Mouse (Mus musculus): ENCODE measurements around the gene Znrf2.
"Not testable (repeated sequence)": the region's sequence is repeated elsewhere in the genome, so short reads cannot be mapped to it uniquely, and the experiment has no call there.

Znrf2 gene

GRCm38 (mm10) chr6:54809531-54810313, 7.0 kb upstream of the Znrf2 start:
- no peak for DNase-seq (ENCODE audit: low spot score in 2 of 2)

DNA sequence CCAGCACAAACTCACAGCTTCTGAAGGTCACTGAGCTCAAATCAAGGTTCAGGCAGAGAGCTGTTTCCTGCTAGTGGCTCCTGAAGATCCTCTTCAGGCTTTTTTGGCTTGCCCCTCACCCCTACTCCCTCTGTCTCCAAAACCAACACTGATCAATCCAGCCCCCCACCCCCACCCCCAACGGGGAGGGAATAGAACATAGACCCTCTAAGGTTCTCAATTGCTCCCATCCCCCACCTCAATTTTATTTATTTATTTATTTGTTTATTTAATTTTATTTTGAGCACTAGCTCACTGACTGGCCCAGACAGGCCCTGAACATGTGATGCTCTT, 6.4 kb upstream of the Znrf2 start:
- no peak for DNase-seq (ENCODE audit: low spot score in 2 of 2)

- no peak for DNase-seq (ENCODE audit: low spot score in 2 of 2)
Observed at GRCm38 (mm10) chr6:54811546-54812250, 5.0 kb upstream of the Znrf2 start.

DNA sequence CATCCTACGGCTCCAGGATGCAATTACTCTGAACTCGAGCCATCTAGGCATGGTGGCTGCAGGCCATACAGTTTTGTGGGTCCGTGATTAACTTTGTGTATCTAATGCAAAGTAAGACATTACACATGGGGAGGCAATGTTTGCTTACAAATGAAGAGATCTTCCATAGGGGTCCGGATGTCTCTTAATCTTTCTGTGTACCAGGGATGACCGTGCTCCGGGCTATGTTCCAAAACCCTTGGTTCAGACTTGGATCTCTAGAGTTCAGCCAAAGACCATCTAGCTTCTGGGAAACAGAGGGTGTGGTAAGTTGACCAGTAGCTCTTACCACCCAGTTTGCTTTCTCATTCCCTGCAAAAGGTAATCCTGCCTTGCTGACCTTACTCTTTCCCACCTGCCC, 4.4 kb upstream of the Znrf2 start:
- no peak for DNase-seq (ENCODE audit: low spot score in 2 of 2)

DNA sequence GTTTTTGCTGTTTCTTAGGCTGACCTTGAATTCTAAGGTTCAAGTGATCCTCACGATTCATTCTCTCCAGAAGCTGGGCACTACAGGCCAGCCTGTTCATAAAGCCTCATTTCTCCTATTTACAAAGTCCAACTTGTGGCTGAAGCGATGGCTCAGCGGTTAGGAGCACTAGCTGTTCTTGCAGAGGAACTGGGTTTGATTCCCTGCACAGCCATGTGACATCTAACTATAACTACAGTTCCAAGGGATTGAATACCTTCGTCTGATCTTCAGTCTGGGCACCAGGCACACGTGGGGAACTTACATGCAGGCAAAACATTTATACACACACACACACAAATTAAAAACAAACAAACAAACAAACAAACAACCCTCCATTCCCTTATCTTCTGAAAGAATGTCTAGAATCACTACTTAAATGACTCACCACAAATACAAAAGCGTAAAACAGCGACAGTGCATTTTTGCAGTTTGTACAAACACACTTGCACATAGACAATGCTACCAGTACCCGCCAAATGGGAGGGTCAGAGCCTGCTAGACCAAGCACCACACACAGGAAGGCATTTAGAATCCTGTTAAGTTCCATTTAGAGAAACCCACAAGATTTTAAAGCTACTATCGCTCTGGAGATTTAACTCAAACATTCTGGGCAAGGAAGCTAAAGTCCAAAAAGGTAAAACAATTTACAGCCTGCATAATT, 1.1 kb upstream of the Znrf2 start:
- DNase-seq (ENCODE audit: low spot score in 2 of 2) = no peak

- DNase-seq (ENCODE audit: low spot score in 2 of 2) = peak; percentile 19 to 42
Observed at GRCm38 (mm10) chr6:54817266-54817767, 601 bp downstream of the Znrf2 start.

GRCm38 (mm10) chr6:54818389-54818788, 1.7 kb downstream of the Znrf2 start:
- DNase-seq (ENCODE audit: low spot score in 2 of 2) = no peak

GRCm38 (mm10) chr6:54819272-54819671, 2.6 kb downstream of the Znrf2 start:
- DNase-seq (ENCODE audit: low spot score in 2 of 2) = no peak

- DNase-seq (ENCODE audit: low spot score in 2 of 2) = no peak
Observed at GRCm38 (mm10) chr6:54819746-54820145, 3.0 kb downstream of the Znrf2 start.

DNA sequence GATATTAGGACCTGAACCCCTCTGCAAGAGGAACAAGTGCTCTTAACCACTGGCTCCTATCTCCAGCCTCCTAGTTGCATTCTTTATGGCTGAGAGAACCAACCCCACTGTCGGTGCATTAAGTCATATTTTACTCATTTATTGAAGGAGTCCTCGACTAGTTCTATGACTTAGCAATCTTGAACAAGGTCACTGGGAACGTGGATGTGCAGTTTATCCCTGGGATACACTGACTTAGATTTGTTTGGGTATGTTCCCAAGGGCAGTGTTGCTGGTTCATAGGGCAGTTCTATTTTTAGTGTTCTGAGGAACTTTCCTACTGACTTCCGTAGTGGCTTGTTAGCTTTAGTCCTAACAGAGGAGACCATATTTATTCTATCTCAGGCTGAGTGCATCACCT, 5.6 kb downstream of the Znrf2 start:
- DNase-seq (ENCODE audit: low spot score in 2 of 2) = no peak

GRCm38 (mm10) chr6:54824561-54824960, 7.8 kb downstream of the Znrf2 start:
- DNase-seq (ENCODE audit: low spot score in 2 of 2) = not testable (repeated sequence)

GRCm38 (mm10) chr6:54827481-54827880, 10.8 kb downstream of the Znrf2 start:
- DNase-seq (ENCODE audit: low spot score in 2 of 2) = no peak

- DNase-seq (ENCODE audit: low spot score in 2 of 2) = no peak
Observed at GRCm38 (mm10) chr6:54828274-54828673, 11.6 kb downstream of the Znrf2 start.

DNA sequence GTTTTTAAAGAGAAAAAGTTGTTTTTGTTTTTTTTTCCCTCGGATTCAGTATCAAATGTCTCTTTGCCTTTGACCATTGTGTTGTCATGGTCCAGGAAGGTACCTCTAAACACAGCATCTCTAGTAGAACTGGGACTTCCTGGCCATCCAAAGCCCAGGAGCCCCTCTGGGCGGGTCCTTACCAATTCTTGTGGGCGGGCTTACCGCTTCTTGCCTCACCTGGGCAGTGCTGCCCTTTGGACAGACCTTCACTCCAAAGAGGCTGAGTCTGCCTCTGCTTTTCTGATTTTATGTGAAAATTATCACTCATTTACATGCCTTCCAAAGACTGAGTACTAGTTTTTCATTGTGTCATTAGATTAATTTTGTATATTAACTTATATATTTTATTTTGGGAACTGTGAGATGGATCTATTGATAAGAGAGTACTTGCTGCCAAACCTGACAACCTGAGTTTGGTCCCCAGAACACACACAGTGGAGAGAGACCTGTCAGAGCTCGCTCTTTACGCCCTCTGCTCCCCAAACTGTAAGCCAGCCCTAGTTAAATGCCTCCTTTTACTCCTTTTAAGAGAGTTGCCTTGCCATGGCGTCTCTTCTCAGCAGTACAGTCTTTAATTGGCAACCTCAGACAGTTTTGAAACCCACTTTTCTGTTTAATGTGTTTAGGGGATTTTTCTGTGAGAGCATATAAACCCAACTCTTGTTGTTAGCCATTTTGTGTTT, 13.5 kb downstream of the Znrf2 start:
- DNase-seq (ENCODE audit: low spot score in 2 of 2) = no peak

DNA sequence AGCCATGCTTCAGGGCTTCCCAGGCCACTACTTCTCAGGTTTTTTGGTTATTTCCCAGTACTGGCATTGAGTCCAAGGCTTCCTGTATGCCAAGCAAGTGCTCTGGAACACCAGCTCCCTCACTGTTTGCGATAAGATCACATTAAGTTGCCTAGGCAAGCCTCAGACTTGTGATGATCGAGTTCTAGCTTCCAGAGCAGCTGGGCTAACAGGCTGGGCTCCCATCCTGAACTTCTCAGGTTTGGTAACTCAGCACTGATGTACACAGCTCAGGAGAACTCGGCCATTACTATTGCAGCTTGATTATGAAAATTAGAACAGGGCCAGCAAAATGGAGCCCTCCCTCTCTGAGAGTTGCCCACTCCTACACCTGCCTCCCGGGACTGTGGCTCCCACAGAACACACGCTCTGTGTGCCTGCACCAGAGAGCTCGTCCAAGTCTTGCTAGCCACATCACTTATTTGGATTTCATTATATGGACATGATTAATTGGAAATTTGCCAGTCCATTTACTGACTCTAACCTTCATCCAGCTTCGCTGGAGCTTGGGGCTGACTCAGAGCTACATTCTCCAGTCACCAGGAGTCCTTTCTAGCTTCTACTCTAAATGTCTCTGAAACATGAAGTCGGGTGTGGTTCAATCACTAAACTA, 14.5 kb downstream of the Znrf2 start:
- DNase-seq (ENCODE audit: low spot score in 2 of 2) = no peak

DNA sequence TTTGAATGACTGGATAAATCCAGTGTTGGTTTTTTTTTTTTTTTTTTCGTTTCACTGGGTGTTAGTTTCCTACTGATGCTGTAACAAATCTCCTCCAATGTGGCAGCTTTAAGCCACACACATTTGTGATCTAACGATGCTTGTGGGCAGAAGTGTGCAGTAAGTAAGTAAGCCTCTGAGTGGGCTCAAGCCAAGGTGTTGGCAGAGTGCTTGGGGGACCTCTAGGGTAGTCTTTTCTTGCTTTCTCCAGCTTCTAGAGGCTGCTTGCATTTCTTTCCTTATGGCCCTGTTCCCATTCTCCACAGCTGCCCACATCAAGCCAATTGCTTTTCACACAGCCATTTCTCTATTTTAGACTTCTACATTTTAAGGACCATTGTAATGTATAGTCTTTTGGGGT, 16.7 kb downstream of the Znrf2 start:
- no peak for DNase-seq (ENCODE audit: low spot score in 2 of 2)

DNA sequence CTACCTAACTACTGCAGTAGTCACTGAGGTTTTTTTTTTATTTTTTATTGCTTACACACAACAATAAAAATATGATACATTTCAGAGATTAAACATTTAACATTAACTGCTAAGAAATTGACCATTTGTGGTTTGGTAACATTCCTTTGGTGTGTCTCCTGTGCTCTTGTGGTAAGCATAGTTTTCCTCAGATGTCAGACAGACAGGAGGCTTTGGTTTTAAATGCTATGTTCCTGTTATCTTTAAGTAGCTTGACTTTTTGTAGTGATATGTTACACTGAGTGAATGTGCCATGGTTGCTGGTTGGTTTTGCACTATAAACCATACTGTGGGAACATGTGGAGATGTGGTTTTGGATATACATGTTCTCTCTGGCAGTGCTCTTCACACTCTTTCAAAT, 19.9 kb downstream of the Znrf2 start:
- DNase-seq (ENCODE audit: low spot score in 2 of 2) = no peak

GRCm38 (mm10) chr6:54841399-54841798, 24.7 kb downstream of the Znrf2 start:
- DNase-seq (ENCODE audit: low spot score in 2 of 2) = no peak

DNA sequence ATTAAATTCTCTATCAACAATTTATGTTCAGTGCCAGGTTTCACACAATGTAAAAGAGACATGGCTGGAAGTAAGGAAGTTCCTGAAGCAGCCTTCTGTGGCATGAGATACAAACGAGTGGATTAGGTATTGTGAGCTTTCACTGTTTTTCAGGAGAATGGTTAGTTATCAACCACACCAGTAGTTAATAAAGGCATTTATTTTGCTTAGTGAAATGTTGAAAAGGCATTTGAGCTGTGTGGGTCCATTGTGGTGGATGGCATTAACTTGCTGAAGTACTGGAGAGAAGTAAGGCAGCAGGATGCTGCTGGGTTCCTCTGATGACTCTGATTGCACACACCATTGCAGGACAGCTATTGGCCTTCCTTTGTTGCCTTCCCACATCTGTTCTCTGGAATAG, 25.3 kb downstream of the Znrf2 start:
- DNase-seq (ENCODE audit: low spot score in 2 of 2) = no peak

DNA sequence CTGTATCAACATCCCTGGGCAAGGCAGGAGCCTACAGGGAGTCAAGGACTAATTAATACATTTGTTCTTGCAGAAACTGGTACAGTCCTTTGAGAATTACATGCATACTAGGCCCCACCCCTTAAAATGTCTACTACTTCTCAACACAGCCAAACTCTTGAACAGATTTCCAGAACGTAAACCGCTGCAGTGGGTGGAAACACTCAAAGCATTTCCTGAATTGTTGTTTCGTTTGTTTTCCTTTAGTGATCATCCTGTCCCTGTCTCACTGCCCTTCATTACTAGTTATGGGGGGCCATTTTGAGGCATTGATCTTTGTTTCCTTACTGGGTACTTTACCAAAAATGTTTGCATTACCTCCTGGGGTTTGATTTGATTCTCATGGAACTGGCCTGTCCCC, 31.8 kb downstream of the Znrf2 start:
- no peak for DNase-seq (ENCODE audit: low spot score in 2 of 2)
